Mouse (Mus musculus): ENCODE measurements around the gene Sema5a.

GRCm38 (mm10) chr15:32198561-32198960, 46.0 kb upstream of the Sema5a start:
- TF ChIP-seq GATA1 (IDR thresholded peaks at IDR 0.05; ENCODE audit: low read length) (no peak), TAL1 (IDR thresholded peaks at IDR 0.05; ENCODE audit: low read length) (no peak)
